Mouse (Mus musculus) heart, postnatal 4 days (tissue): ENCODE data around the gene Efhb. TPM values are rescaled to one million over a fixed set of nuclear protein-coding genes. Genes with fewer than 3 reads are reported as not detected.

Experiments used
- total RNA-seq, 2 experiments: library from RNA; stranded (reverse); gene quantifications; 2 replicates each; pipeline ENCODE4 v1.2.3; 2021

Efhb gene
- total RNA-seq, 2 experiments from 2014 or later: 0.26 to 0.38 TPM

Other genes starting within 250 kb of the Efhb start
- 10 to 100 TPM; 68.0 to 68.2 TPM for gene Rab5a, start 15.9 kb upstream of the Efhb start, total RNA-seq
- gene Pp2d1, start 76.1 kb upstream of the Efhb start, total RNA-seq: not detected
- gene Kat2b, start 103.5 kb upstream of the Efhb start, total RNA-seq: 10 to 100 TPM; 79.5 to 84.6 TPM
- 1 to 10 TPM; 8.3 to 9.7 TPM for gene Sgo1, start 226.0 kb upstream of the Efhb start, total RNA-seq